Mouse (Mus musculus) mouse trophoblast stem cell (cell line): ENCODE measurements around the gene Larp6.

Experiments used
- in situ Hi-C, 2 experiments: fragments of 300-500 bp; cut with MseI, MboI; formaldehyde crosslinking; loops; 2 replicates in 1 of 2; 3 replicates in 1 of 2; pipeline ENCODE4 v1.15.1; 2025

Larp6 gene

GRCm38 (mm10) chr9:60756866-60757740 lies 44.3 kb downstream of the Larp6 start:
- in situ Hi-C loops = no loop called here

- in situ Hi-C loops = no loop called here
Measured at GRCm38 (mm10) chr9:60757817-60758216, 45.0 kb downstream of the Larp6 start.

- in situ Hi-C loops = no loop called here
Measured at GRCm38 (mm10) chr9:60759436-60760007, 46.7 kb downstream of the Larp6 start.

GRCm38 (mm10) chr9:60765181-60765580 lies 52.4 kb downstream of the Larp6 start:
- in situ Hi-C loops = no loop called here

GRCm38 (mm10) chr9:60768393-60768792 lies 55.6 kb downstream of the Larp6 start:
- in situ Hi-C loops = no loop called here

GRCm38 (mm10) chr9:60769711-60770111 lies 56.9 kb downstream of the Larp6 start:
- in situ Hi-C loops = no loop called here

- in situ Hi-C loops = no loop called here
Measured at GRCm38 (mm10) chr9:60773713-60774112, 60.9 kb downstream of the Larp6 start.

- in situ Hi-C loops = no loop called here
Measured at GRCm38 (mm10) chr9:60776899-60777298, 64.1 kb downstream of the Larp6 start.

GRCm38 (mm10) chr9:60782057-60782789 lies 69.4 kb downstream of the Larp6 start:
- in situ Hi-C loops = no loop called here

GRCm38 (mm10) chr9:60785069-60785468 lies 72.3 kb downstream of the Larp6 start:
- in situ Hi-C loops = no loop called here

- in situ Hi-C loops = no loop called here
Measured at GRCm38 (mm10) chr9:60787517-60788110, 74.8 kb downstream of the Larp6 start.
